Mouse (Mus musculus) cerebellum, adult 2 months (tissue): ENCODE measurements at regions not wholly inside any gene's neighbourhood (a gene's known extent, or its start where the extent isn't known, plus 50 kb on each side); places are given as distances from the start of the nearest gene placed in this dataset.

Experiments used
- CTCF ChIP-seq: fragments of 200-500 bp; IDR thresholded peaks from 2 replicates; pipeline ENCODE4 v1.5.1; 2011; ENCODE audit warnings: low read depth, mild to moderate bottlenecking, control low read depth, low read length, moderate library complexity, borderline replicate concordance; ENCODE audit not compliant: insufficient read depth
- POLR2A ChIP-seq: fragments of 200-500 bp; IDR thresholded peaks from 2 replicates; pipeline ENCODE4 v1.6.1; 2011; ENCODE audit warnings: low read length, control low read depth, borderline replicate concordance; ENCODE audit not compliant: insufficient read depth

GRCm38 (mm10) chr1:184562239-184562638 lies 170.2 kb downstream of the Hlx start:
- TF ChIP-seq POLR2A (no peak), CTCF (no peak)
